Mouse (Mus musculus) embryonic facial prominence, embryonic 14.5 days (tissue): ENCODE results near the gene Tdpoz1. TPM values are rescaled to one million over a fixed set of nuclear protein-coding genes. Genes with fewer than 3 reads are reported as not detected.

Source experiments
- polyA plus RNA-seq: library from polyadenylated mRNA; unstranded; fragments of >200 nt; fragmentation: Nextera tagmentation; extraction: Ambion mirVana; gene quantifications from 2 replicates; pipeline ENCODE4 v1.2.1, GENCODE M21; 2014

Gene Tdpoz1
- polyA plus RNA-seq, 1 experiment from 2014 or later, result not detected

Other genes with a start within 250 kb of the Tdpoz1 start
- gene Tchh, start 234.0 kb downstream of the Tdpoz1 start, polyA plus RNA-seq, result 3.4 and 4.2 TPM in 2 replicates
- gene Tchhl1, start 207.6 kb downstream of the Tdpoz1 start, polyA plus RNA-seq, result 0.18 TPM in 1 of 2 replicates, not detected in the other
- gene S100a11, start 155.8 kb downstream of the Tdpoz1 start, polyA plus RNA-seq, result 1,533 and 1,735 TPM in 2 replicates
- gene S100a10, start 121.2 kb downstream of the Tdpoz1 start, polyA plus RNA-seq, result 687 and 752 TPM in 2 replicates
- gene Tdpoz2, start 23.6 kb downstream of the Tdpoz1 start, polyA plus RNA-seq, result not detected in 2 replicates
- gene Gm37596, start 16.8 kb upstream of the Tdpoz1 start, polyA plus RNA-seq, result not detected in 2 replicates
- not detected in 2 replicates for gene Gm5773, start 96.7 kb upstream of the Tdpoz1 start, polyA plus RNA-seq
- not detected in 2 replicates for gene Tdpoz4, start 120.1 kb upstream of the Tdpoz1 start, polyA plus RNA-seq
- not detected in 2 replicates for gene Tdpoz3, start 149.7 kb upstream of the Tdpoz1 start, polyA plus RNA-seq